Mouse (Mus musculus) brown adipose tissue, adult 24 weeks (tissue): ENCODE results near the gene Mllt3. TPM values are rescaled to one million over a fixed set of nuclear protein-coding genes. Genes with fewer than 3 reads are reported as not detected.

Experiments used
- H3K27ac ChIP-seq: fragments of 200-500 bp; replicated peaks from 2 replicates; pipeline ENCODE4 v1.5.1; 2012; ENCODE audit warnings: low read depth, mild to moderate bottlenecking, low read length
- H3K4me1 ChIP-seq: fragments of 200-500 bp; 2 replicates; pipeline ENCODE4 v1.6.1; 2012; ENCODE audit warnings: low read length, mixed read lengths; ENCODE audit not compliant: control insufficient read depth, insufficient read depth, insufficient read length
- H3K4me3 ChIP-seq: fragments of 200-500 bp; 2 replicates; pipeline ENCODE4 v1.5.1; 2012; ENCODE audit warnings: low read depth, mild to moderate bottlenecking, low read length, moderate library complexity; ENCODE audit not compliant: insufficient read depth
- polyA plus RNA-seq: library from polyadenylated mRNA; stranded (reverse); fragments of >200 nt; gene quantifications from 2 replicates; pipeline ENCODE4 v1.2.4, GENCODE M21; 2012; ENCODE audit not compliant: missing spikeins, insufficient read depth, insufficient read length

Mllt3 gene
- polyA plus RNA-seq, 1 experiment = 14.9 TPM

DNA sequence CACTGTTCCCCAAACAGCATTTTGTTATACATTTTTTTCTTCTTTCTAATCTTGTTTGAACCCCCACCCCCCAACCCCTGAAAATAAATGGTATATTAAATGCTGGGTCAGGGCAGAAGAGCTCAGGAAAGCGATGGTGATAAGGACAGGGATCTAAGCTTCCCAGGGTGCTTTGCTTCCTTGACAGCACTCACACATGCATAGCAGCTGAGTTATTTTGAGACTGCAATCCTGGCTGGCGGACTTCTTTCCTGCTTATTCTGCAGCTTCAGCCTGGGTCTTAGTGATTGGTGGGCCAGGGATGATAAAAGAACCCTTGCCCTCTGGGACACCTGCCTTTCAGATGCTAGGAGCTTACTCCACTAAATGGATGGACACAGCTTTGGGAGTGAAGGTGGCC is 249.4 kb downstream of the Mllt3 start:
- Histone ChIP-seq H3K4me3 (no peak overlapping the region), H3K4me1 (no peaks in the 10 kb centered on the region), H3K27ac (no peak overlapping the region)

DNA sequence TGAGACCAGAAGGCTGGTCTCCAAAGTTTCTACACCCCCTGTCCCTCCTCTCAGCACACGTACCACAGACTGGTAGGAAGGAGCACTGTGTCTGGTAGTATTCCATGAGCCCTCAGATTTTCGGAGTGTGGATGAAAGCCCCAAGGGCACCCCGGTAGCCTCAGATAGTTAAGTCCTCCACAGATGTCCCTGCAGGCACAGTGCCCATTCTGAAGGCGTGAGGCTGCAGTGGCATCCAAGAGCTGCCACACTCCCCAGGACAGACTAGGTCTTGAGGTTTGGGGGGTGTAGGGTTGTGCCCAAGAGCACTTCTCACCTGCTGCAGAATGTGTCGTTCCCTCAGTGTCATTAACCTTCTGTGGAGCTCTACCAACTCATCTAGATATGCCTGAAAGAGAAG is 251.2 kb downstream of the Mllt3 start:
- Histone ChIP-seq H3K27ac (no peak overlapping the region), H3K4me3 (no peak overlapping the region), H3K4me1 (no peaks in the 10 kb centered on the region)

DNA sequence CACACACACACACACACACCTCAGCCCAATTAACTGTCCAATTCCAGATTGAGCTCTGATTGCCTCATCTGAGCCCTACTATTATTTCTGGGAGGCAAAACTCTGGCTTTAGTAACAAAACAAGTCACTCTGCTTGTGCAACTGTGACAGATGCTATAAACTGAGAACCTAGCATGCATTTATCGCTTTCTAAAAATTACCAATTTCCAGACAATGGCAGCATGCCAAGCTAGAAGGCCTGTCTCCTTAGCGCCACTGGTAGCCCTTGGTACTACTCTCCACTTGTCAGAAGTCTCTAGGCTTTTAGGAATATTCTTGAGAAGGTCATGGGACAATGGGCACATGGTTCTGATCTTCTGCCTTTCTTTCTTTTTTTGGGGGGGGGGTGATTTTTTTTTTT is 257.4 kb downstream of the Mllt3 start:
- Histone ChIP-seq H3K4me3 (no peak overlapping the region), H3K4me1 (no peaks in the 10 kb centered on the region), H3K27ac (no peak overlapping the region)

DNA sequence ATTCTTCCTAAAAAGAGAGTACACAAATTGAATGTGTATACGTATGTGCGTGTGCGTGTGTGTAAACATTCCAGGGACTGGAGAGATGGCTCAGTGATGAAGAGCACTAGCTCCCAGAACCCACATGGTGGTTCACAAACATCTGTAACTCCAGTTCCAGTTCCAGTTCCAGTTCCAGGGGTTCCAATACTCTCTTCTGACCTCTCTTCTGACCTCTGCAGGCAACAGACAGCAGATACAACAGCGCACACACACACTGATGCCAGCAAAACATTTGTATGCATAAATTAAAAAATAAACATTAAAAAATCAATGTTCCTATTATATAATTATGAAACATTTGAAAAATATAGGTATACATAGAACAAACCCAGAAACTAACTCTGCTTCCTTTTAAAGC is 258.6 kb downstream of the Mllt3 start:
- H3K4me1 ChIP-seq = no peaks in the 10 kb centered on the region
- no peak overlapping the region for H3K4me3 ChIP-seq
- no peak overlapping the region for H3K27ac ChIP-seq

DNA sequence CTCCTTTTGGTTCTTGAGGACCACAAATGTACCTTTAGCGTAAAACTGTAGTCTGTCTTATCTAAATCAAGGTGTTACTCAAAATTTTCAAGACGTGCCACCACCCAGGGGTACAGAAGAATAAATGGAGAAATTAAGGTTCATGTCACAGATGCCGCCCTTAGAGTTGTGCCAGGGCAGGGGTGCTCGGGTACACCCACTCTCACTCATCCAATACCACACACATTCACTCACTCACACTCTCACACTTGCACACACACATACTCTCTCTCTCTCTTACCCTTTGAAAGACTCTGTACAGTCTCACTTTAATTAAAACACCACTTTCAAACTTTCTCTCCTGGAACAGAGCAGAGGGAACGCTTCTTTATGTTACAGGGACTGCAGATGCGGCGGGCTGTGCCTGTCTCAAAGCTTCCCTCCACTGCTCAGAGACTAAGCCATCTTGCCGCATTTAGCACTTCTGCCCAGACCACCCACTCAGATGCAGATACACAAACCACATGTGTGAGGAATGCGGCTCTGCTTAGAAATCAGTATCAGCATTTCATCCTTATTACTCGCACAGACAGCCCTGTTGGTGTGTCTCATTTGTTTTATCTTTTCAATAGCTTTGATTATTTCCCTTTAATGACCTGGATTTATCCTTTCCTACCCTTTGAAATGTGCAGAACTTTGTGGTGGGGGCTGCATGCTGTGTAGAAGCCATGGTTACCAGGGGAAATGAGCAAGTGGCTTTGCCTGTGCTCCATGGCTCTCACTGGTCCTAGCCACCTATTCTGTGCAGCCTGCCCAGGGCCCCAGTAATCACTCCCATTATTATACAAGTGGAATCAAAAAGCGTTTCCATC is 265.2 kb downstream of the Mllt3 start:
- Histone ChIP-seq H3K4me3 (no peak overlapping the region), H3K4me1 (no peaks in the 10 kb centered on the region), H3K27ac (no peak overlapping the region)

DNA sequence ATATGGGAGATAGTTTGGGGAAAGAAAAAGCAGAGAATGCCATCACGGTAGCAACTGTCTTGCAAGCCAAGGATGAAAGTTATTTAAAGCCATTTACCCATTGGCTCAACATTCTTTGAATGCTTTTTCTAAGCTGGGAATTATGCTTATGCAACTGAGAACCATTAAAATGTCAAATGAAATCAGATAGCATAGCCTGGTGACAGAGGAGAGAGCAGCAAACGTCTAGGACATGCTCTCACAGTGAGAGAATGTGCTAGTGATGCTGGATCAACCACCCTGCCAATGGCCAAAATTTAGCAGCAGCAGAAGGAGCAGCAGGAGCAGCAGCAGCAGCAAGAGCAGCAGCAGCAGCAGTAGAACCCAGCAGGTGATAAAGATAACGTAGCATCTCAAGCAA is 267.4 kb downstream of the Mllt3 start:
- Histone ChIP-seq H3K4me1 (no peaks in the 10 kb centered on the region), H3K27ac (no peak overlapping the region), H3K4me3 (no peak overlapping the region)

DNA sequence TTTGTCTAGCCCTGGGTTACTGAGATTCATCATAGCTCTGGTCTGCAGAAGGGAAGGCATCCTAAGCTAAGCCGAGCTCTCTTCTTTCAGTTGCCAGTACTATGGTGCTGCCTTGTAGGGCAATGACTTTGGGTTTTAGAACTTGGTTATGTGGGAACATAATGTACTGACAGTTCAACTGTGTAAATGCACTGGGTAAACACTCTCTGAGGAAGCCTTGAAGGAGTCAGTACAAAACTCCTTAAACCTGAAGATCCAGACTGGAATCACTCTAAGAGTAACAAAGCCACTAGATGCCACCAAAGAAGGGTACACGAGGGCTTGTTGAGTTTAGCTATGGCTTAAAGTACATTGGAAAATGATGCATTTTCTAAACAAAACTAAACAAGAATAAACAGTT is 272.1 kb downstream of the Mllt3 start:
- H3K4me3 ChIP-seq = no peak overlapping the region
- no peaks in the 10 kb centered on the region for H3K4me1 ChIP-seq

DNA sequence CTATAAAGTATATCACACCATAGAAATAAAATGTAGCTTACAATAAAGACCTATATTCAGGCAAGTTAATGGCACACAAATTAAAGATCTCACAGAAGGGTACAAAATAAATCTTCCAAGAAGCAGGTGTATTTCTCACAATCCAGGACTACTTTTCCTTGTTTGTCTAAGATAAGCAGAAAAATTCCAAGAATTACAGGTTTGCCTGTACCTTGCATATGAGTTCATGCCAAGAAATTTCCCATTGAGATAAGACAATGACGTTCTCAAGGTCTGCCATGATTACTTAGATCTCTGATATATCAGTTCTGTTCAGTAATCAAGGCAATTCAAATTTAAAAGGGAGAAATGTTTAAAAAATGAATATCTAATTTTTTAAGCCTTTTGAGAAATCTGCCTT is 272.9 kb downstream of the Mllt3 start:
- Histone ChIP-seq H3K27ac (no peak overlapping the region), H3K4me1 (no peaks in the 10 kb centered on the region), H3K4me3 (no peak overlapping the region)

More for the DNA sequence above, 272.1 kb downstream of the Mllt3 start:
- no peak overlapping the region for H3K27ac ChIP-seq

DNA sequence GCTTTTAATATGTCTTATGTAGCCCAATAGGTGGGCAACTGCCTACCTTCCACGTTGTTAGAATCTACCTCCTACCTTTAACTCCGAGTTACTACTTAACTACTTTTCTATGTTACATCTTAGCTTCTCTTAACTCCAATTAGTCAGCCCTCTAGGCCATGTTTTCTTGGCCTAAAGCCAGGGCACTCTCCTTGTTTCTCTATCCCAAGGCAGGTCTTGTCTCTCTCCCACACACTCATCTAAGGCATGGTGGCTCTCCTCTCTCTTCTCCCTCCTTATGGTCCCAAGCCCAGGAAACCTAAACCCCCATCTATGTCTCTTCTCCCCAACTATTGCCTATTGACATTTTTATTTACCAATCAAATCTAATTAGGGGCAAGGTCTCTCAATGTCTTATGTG is 273.5 kb downstream of the Mllt3 start:
- Histone ChIP-seq H3K4me1 (no peaks in the 10 kb centered on the region), H3K27ac (no peak overlapping the region)

DNA sequence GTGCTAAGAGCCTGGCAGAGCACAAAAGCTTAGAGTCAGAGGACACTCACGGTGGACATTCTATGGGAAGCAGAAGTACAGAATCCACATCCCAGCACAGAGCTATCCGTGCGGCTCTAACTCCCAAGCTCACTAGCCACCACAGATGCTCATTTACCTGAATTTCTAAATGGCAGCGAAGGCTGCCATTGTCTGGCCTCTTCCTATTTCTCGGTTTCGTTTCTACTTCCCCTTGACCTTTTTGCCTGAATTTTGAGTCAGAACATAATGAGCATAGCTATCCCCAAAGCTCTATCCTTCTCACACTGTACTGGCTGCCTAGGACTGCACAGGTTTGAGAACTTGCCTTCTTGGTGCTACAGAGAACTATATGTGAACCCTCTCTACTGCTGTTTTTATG is 274.1 kb downstream of the Mllt3 start:
- no peaks in the 10 kb centered on the region for H3K4me1 ChIP-seq
- no peak overlapping the region for H3K27ac ChIP-seq

More for the DNA sequence above, 273.5 kb downstream of the Mllt3 start:
- no peak overlapping the region for H3K4me3 ChIP-seq

DNA sequence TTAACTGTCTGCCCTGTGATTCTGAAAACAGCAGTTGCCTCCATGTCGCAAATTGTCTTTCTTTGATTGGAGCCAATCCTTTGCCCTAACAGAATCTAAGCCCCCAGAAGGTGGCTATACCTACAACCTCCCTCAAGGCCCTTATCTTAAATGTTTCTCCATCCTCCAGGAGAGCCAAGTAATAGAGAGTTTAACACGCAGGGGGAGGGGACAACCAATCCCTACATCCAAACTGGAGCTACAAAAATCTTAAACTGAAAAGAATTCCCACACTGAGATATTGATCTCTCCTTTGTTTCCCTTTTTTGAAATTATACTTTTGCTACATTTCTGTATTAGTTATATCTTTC is 281.7 kb downstream of the Mllt3 start:
- Histone ChIP-seq H3K4me1 (no peaks in the 10 kb centered on the region), H3K4me3 (no peak overlapping the region), H3K27ac (no peak overlapping the region)

More for the DNA sequence above, 274.1 kb downstream of the Mllt3 start:
- H3K4me3 ChIP-seq = no peak overlapping the region

DNA sequence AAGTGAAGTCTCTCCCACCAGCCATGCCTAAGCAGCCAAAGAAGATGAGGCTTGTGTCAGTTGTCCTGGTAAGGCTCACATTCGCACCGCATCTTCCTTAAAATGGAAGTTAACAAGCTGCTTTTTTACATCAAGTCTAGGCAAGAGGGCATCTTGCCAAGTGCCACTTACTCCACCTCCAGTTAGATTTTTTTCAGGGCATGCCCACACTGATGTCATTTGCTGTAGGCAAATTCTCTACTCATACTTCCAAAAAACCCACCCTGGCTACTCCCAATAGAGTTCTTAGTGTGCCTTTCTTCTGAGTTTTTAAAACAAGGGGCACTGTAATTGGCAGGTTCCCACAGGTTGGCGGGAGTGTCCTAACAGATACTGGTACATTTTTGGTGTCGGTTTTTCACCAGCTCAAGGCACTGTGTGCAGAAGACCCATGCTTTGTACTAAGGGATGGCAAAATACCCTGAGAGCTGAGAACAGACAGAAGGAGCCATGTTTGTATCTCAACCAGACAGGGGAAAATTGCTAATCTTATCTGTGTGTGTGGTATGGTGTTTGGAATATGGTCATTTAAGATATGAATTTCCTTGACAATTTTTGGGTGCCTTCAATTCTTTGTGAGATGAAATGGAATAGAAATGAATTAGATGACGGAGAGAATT is 282.2 kb downstream of the Mllt3 start:
- Histone ChIP-seq H3K27ac (no peak overlapping the region), H3K4me1 (no peaks in the 10 kb centered on the region), H3K4me3 (no peak overlapping the region)

DNA sequence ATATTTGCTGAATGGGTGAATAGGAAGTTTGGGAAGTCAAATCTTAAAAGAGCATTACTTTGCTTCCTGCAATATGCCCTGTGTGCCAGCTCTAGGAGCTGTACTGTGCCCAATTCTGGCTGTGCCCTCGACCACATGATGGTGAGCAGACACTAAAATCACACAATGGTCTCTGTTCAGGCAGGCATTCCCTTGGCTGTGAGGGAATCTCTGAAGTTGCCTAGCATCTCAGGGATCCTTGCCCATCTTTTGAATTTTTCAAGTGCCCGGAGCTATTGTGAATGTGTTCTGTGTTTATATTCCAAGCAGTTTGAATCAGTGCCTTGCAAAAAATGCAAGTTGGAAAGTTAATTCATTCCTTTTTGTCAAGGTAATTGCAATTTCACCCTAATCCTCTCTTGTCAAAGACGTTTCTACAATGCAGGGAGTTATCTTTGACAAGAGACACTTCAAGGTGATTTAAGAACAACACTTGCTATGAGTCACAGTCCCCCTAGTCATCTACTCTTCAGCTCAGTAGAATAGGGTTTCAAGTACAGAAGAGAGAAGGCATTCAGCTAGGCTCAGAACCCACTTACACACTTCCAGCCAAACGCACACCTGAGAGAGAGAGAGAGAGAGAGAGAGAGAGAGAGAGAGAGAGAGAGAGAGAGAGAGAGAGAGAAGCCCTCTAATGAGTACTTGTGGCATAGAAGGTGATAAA is 283.5 kb downstream of the Mllt3 start:
- H3K4me3 ChIP-seq = no peak overlapping the region
- no peaks in the 10 kb centered on the region for H3K4me1 ChIP-seq
- no peak overlapping the region for H3K27ac ChIP-seq

DNA sequence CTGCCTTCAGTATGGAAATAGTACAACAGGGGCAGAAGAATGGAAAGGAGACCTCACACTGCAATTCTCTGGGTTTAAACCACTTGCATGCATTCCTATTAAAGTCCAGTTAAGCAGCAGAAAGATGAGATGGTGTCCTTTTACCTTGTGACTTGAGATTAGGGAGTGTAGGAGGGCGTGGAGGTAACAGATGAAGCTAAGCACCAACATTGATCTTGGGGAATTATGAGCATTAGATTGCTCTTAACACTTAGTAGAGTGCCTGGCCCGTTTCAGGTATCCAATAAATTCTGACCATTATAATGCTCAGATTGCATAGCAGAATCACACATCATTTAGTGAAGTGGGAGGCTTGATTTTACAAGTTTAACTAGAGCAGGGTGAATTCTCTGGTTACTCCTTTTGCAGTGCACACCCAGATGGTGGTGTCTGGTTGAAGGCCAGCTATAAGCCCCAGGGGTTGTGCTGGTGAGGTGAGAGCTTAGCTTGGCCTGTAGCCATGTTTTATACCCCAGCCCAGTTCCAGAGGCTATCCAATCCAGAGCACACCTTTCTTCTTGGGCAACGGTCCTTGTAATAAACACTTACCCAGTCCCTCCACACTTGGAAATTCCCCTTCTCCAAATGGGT is 288.0 kb downstream of the Mllt3 start:
- Histone ChIP-seq H3K4me1 (no peaks in the 10 kb centered on the region), H3K4me3 (no peak overlapping the region), H3K27ac (no peak overlapping the region)

DNA sequence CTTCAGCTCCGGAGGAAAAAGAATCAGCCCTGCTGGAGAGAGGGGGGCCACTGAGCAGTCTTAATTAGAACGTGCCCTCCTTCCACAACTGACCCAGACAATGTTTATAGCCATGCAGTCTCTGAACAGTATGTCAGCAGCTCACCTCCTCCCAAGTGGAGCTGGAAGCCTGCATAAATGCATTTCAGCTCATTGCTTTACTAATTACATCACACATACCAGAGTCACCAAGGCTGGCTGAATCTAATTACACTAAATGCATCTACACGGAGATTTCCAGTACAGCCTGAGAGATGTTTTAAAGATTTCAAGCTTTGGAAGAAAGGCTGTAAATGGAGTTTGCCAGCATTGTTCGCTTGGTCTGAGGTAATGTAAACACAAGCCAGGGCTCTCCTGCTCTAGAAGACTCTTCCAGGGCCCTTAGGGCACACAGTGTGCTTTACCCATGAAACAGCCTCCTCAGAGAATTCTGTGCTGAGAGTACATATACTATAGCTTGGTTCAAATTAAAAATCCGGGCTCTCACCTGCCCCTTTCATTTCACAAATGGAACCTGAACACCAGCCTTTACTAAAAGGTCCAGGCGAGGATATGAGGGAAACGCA is 293.5 kb downstream of the Mllt3 start:
- Histone ChIP-seq H3K4me1 (no peaks in the 10 kb centered on the region), H3K27ac (no peak overlapping the region), H3K4me3 (no peak overlapping the region)
